Mouse (Mus musculus) retina, postnatal 1 day (tissue): ENCODE data around the gene Sectm1a.
"Not testable (repeated sequence)": the region's sequence is repeated elsewhere in the genome, so short reads cannot be mapped to it uniquely, and the experiment has no call there.

Source experiments
- DNase-seq: peaks from one replicate; pipeline ENCODE4 v3.0.0-alpha.2; 2012

Sectm1a gene

DNA sequence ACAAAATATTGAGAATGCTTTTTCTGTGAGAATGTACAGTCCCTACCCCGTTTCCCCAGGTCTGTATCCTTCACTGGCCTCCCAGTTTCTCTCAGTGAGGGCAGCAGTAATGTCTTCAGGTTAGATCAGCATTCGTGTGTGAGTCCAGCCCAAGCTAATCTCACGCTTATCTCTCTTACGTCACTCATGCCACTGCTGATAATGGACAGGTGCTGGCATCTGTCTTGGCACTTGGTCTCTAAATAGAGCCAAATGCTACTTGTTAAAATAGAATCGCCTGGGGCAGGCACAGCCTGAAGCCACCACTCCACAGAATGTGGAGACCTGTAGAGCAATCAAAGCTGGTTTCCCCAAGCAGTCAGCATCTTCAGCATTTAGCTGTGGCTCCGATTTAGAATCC is 8.0 kb upstream of the Sectm1a start:
- no peak for DNase-seq

DNA sequence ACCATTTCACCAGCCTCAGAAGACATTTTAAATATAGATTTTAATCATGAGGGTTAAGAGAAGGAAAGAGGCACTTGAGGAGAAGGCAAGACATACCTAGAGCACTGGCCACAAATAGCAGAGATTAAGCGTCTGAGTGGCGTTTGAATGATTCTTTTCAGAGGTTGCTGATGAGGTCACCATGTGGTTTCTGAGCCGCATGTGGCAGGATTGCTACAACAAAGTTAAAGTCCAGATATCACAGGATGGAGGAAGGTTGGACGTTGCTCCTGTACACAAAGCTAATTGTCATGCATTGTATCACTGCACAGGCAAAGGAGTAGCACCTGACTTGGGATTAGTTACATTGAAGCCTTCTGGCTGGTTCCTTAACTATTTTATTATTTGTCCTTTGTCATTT is 5.3 kb upstream of the Sectm1a start:
- DNase-seq = no peak

DNA sequence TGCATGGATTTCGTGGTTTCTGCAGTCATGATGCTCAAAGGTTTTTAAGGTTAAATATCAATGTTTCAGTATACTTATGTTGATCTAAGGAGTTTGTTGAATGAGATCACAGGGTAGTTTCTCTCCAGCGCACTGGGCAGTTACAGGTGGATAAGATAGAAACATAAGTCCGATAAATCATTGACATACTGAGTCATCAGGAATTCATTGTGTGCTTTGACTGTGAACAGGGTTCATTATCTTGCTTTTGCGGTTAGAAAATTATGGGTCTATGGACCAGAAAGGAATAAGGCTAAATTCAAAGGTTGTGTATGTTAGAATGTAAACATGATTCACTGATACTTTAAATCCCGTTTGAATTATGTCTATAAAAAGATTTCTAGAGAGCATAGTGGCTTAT is 4.2 kb upstream of the Sectm1a start:
- DNase-seq = no peak

DNA sequence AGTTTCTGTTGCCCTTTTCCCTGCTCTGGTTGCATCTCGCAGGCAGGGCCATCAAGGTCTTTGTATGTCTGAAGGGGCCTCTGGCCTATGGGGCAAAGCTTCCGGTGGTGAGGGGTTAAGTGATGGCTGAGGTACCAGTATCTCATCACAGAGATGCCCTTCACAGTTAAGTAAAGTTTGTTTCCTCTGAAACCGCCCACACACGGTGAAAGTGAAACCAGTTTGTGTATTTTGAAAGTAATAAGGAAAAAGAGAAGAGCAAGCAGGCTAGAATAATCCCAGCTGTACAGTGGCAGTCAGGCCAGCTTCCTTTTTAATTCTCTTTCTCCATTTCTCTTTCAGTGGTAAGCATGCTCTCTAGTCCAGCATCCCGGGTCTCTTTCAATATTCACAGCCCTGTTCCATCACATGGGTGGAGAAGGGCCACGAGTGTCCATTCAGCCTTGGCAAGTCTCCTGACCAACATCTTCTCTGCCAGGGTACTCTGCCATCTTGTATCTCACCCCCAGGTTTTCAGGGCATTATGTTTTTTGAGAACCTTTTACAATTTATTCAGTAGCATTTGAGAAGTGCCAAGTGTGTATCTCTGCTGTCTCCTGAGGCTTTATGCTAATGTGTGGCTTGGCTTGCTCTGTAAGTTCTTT is 2.0 kb upstream of the Sectm1a start:
- DNase-seq = no peak

DNA sequence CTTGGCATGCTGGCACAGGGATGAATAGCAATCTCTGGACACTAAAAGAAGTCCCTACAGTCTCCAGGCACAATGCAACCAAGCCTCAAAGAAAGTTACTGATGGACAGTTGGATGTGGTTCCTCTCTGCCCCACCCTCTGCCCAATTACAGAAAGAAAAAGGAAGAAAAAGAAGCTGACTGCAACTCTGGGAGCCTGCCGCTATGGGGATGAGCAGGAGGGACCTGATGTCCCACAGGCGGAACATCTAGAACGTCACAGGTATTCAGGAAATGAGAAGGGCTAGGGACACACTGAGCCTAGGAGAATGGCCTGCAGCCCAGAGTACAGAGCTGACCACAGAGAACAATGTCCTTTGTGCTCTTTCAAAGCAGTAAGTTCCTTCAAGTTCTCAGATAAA is 1.2 kb upstream of the Sectm1a start:
- no peak for DNase-seq

DNA sequence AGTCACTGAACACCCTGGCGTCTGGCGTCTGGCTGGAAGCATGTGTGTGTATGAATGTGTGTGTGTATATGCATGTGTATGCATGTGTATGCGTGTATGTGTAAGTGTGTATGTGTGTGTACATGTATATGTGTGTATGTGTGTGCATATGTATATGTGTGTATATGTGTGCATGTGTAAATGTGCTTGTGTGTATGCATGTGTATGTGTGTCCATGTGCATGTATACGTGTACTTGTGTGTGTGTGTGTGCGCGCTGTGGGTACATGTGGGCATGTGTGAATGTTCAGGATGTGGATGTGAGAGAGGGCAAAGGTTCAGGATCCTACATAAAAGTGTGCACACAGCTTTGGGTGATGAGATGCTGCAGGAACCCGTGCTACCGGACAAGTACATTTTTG is 690 bp downstream of the Sectm1a start:
- DNase-seq = no peak

DNA sequence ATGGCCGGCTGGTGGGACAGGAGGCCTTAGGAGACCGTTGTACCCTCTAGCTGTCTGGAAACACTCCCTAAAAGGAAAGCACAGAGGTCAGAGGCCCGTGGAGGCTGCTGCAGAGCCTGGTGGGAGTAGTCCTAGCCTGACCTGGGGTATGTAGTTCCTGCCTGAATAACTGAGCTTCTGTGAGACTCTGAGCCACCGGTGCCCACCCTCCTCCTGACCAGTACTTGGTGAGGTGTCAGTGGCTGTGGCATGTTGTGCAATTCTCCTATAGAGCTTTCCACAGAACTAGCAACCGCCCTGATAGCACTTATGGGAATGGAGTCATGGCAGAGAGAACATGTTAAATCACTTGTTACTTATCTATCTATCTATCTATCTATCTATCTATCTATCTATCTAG is 5.4 kb downstream of the Sectm1a start:
- DNase-seq = no peak

DNA sequence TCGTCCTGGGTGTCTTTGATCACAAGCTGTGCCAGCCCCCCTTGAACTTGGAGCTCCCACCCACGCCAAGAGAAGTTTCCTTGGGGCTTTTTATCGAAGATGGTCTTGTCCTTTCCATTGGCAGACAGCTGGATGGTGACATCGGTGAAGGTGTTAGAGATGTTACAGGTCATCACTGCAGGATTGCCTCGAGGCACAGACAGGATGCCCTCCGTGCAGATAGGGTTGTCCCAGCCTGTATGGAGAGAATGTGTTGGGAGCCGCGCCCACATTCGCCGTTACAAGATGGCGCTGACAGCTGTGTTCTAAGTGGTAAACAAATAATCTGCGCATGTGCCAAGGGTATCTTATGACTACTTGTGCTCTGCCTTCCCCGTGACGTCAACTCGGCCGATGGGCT is 11.4 kb downstream of the Sectm1a start:
- not testable (repeated sequence) for DNase-seq

DNA sequence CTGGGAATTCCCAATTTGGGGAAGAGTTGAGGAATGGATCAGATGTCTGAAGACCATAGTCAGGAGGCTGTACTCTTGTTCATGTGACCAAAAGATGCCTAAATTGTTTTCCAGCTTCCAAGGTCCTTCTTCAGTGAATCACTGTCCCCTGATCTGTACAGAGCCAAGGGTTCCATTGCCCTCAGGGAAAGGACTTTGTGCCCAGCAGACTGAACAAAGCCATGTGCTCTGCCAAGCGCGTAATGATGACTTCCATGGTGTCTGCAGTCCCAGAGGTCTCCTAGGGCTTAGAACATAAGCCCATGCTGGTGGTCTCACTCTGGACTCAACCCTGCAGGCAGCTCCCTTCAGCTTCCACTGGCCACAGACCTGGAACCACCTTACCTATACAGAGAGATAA is 13.1 kb downstream of the Sectm1a start:
- DNase-seq = no peak

DNA sequence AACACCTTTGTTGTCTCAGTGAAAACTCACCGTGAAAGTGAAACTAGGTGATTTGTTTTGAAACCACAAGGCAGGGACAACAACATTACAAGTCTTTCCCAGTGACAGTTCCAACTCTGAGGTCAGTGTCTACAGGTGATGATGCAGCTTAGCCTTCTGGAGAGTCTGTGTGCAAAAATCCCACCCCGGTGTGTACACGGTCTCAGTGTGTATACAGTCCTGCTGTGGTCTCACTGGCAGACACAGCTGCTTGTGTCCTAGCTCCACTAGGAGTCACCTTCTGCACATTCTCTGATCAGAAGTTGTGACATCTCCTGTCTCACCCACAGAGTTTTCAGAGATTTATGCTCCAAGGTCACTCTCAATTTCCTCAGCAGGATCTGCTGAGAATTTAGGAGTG is 16.8 kb downstream of the Sectm1a start:
- no peak for DNase-seq

DNA sequence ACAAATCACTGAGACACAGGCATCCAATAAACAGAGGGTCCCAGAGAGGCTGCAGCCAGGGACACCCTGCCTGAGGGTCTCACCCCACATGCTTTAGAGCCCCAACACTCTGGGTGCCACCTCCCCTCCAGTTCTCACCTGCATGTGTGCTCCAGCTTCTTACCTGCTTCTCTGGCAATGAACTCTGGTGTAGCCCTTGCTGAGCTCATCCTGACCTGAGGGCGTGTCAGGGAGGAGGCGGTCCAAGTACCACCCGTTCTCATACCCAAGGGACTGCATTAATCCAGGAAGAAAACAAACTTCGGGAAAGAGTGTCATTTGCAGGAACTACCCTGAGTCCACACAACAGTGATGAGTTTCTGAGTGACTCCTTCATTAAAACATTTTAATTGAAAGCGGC is 17.6 kb downstream of the Sectm1a start, which contains the start of gene Sectm1b:
Sectm1b (minus strand) TSS at position 191 of the 400 bp plus-strand sequence.
- no peak for DNase-seq

DNA sequence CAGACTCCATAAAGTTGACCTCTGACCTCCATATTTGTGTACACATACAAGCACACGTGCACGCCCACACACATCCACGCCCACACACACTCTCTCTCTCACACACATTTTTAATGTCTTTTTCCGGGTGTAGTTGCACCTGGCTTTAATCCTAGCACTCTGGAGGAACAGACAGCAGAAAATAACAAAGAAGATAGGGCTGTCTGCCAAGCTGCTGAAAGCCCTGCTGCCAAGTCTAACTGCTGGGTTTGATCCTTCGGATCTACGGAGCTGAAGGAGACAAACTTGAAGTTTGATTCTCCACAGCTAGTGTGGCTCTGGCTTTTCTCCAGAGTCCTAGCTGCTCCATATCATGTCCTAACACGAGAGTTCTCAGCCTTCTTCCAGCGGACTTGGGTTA is 19.4 kb downstream of the Sectm1a start:
- DNase-seq = no peak

DNA sequence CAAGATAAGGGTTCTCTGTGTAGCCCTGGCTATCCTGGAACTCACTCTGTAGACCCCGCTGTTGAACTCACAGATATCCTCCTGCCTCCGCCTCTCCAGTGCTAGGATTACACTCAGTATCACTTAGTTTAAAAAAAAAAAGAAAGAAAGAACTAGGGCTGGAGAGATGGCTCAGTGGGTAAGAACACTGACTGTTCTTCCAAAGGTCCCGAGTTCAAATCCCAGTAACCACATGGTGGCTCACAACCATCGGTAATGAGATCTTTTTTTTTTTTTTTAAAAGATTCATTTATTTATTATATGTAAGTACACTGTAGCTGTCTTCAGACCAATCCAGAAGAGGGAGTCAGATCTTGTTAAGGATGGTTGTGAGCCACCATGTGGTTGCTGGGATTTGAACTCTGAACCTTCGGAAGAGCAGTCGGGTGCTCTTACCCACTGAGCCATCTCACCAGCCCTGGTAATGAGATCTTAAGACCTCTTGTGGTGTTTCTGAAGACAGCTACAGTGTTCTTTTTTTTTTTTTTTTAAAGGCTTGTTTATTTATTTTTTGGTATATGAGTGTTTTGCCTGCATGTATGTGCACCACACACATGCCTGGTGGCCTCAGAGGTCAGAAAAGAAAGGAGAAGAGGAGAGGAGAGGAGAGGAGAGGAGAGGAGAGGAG is 20.5 kb downstream of the Sectm1a start:
- not testable (repeated sequence) for DNase-seq

DNA sequence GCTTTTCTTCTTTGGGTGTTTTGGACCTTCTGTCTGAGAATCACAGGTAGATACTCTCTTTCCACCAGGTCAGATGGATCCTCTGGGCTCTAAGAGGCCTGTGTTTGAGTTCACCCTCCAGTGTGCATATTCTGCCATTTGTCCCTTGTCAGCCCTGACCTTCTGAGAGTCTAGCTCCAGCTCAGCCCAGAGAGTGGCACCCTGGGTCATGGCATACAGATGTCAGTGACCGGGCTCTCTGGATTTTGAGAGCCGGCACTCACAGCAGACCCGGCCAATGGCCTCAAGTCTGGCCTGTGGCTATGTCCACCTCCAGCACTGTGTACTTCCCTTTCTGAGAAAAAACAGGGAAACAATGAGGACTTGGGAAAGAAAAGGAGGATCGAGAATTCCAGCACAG is 21.5 kb downstream of the Sectm1a start:
- DNase-seq = no peak

DNA sequence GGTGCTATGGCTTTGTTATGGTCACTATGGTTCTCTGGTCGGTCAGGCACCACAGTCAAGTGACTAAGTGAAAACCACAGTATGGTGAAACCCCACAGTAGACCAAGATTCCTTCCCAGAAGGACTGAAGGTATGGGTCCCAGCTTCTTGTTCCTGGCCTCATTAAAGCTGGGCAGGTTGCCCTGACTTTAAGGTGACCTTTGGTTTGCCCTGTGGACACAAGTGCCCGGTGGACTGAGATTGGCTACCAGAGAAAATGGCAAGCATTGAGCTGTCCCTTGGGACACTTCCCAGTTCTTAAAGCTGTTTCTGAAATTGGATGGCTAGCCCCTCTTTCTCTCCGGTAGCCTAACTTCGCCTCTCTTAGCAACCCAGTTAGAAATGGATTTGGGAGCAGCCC is 22.1 kb downstream of the Sectm1a start:
- DNase-seq = no peak

DNA sequence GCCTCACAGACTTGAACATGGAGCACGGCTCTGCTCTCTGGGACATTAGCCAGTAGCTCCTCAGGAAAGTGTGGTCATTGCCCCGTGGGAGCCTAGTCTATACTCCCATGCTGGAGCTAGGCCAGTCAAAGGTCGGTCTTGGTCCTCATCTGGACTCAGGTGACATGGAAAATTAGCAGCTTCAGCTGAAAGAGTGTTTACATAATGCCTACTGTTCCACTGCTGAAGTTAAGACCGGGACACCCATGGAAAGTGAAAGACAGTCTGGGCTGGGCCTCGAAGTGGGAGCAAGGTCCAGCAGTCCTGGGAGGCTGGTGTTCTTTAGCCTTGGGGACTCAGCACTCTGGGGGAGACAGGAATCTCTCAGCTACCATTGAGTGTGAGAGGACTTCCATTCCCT is 22.9 kb downstream of the Sectm1a start:
- no peak for DNase-seq

DNA sequence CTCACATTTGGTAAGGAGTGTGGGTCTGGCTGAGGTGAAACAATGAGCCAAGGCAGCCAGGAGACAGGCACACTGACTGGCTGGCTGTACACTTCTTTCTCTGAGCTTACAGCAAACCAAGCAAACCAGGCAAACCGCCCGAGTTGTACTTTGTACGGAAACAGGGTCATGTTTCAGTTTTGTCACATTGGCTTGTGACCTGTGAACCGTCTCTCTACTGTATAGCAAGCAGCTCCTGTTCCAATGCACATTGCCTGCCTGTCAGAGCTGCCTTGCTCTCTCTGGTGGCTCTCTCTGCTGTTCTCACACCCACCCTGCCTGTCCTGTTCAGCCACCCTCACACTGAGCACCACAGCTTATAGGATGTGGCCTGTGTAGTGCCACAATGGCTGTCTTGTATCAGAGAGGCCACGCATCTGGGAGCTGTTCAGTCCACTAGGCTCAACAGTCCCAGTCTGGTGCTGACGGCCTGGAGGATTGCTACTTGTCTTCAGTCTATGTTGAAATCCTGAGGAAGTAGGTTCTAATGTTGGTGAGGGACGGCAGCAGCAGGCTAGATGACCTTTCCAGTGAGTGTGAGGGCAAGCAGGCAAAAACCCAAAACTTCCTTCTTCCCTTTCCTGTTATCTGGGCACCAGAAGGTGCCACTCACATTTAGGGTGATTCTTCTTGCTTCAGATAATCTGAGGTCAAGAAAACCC is 24.3 kb downstream of the Sectm1a start:
- DNase-seq = no peak

DNA sequence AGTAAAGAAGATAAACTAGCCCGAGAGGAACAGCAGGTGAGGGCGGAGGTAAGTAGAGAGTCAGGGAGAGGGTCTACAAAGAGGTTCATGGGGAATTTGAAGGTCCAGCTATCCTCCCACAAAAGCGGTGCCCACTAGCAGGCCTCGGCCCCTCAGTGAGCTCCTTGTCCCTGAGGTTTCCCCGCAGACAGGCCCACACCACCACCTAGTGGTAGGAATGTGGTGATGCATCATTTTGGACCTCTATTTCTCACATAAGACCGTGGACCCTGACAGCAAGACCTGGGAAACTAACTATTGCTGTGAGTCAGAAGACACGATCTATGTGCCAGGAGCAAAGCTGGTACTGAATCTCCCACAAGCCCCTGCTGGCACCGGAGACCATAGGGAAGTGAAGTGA is 27.5 kb downstream of the Sectm1a start:
- DNase-seq = peak; percentile 90

DNA sequence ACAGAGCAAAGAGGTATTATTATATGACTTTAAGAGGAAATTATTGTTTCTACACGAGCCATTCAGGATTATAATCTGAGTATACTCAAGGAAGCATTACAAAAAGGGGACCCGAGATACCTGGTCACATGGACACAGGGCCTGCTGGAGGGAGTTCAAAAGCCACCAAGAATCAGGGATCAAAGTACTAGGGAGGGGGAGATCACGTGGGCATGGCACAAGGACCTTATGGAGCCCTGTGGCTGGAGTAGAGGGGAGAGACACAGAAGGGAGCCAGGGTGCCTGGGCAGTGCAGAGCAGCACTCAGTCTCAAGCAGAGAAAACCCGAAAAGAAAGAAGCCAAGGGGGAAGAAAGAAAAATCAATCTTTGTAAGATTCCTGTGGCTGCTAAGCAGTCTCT is 28.6 kb downstream of the Sectm1a start:
- no peak for DNase-seq

DNA sequence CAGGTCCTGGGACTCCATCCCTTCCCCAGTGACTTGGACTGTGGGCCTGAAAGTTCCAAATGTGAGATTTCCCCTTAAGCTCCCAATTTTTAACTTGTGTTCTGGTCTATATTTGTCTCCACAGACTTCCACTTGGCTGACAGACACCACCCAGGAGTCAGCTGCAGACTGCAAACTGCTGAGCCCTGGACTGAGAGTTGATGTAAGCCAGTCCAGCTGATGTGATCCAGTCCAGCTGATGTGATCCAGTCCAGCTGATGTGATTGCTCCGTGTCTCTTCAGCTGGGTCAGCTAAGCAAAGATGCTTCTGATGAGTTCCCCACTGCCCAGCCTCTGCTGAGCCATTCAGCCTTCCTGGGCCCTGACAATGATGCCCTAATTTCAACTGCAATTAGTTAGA is 29.2 kb downstream of the Sectm1a start:
- no peak for DNase-seq

DNA sequence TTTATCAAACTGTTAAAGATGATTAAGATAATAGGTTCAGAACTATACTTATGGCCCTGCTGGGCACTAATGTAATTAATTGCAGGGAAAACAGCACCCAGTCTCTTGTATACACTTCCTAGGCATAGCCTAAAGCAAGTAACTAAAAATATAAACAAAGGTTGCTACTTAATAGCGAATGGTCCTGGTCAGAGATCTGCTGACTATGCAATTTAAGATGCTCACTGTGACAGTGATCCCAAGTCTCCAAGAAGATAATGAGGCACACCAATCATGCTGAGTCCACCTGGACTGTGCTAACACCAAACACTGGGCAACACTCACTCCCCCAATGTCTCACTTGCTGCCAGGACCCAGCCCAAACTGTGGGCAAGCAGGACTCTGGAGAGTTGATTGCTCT is 31.2 kb downstream of the Sectm1a start:
- DNase-seq = no peak

DNA sequence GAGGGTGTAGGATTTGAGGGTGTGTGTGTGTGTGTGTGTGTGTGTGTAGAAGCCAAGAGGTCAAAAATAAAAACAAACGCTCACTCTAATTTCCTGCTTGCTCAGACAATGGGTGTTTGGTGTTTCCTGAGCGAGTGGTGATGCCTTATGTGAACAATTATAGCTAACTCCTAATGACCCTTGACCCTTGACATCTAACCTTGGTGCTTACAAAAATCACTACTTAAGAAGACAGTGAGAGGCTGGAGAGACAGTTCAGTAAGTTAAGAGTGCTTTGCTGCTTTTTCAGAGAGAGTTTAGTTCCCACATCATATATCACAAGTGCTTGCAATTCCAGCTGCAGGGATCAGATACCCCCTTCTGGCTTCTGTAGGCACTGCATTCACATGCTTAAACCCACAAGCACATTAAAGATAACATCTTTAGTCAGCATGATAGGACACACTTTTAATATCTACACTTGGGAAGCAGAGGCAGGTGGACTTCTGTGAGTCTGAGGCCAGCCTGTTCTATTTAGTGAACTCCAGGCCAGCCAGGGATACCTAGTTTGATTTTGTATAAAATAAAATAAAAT is 33.1 kb downstream of the Sectm1a start:
- peak; percentile 51 for DNase-seq

DNA sequence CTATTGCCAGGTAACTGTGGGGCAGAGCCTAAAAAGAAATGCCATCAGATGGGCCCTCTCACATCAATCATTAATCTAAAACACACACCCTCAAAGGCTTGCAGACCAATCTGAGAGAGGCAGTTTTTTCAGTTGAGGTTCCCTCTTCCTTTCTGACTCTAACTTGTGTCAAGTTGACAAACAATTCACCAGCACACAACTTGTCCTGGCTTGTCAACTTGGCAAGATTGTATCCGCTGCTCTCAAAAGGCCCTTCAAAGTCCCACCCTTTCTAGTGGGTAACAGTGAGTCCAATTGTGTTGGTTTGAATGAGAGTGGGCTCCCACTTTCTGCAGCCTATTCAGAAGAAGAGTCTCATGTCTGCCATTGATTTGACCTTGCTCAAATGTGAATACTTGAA is 35.7 kb downstream of the Sectm1a start:
- DNase-seq = no peak

DNA sequence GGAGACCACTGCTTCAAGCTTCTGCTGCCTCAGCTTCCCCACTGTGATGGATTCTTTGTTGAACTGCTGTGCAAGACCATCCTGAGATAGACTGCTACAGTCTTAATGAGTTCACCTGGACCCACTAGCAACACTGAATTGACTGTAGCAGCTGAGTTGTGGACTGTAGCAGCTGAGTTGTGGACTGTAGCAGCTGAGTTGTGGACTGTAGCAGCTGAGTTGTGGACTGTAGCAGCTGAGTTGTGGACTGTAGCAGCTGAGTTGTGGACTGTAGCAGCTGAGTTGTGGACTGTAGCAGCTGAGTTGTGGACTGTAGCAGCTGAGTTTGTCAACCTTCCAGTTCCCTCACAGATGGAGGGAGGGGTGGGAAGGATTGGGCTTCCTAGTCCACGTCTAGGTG is 38.0 kb downstream of the Sectm1a start:
- DNase-seq = not testable (repeated sequence)
